Mouse (Mus musculus): Measurements from ENCODE around the gene Mid1. TPM values are rescaled to one million over a fixed set of nuclear protein-coding genes. Genes with fewer than 3 reads are reported as not detected.
"Not testable (repeated sequence)": the region's sequence is repeated elsewhere in the genome, so short reads cannot be mapped to it uniquely, and the experiment has no call there.

Gene Mid1
- polyA plus RNA-seq, 1 experiment from 2014 or later: 20.2 TPM

DNA sequence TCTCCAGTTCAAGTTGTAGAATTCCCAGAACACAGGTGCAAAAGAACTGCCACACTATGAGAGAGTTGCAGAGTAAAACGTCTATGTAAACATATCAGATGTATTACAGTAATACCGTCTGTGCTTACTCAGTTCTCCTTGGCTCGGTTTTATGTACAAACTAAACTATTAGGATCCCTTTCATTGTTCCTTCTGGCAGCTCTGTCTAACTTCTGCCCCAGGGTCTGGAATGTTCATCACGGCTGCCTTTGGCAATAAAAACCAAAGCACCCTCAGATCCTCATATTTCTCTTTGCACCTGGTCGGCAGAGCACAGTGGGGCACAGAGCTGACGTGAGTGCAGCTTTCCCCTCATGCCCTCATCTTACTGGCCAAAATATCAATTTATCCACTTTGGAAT, 290.0 kb downstream of the Mid1 start:
- H3K4me3 ChIP-seq (ENCODE audit: low read length); H3K9ac ChIP-seq (ENCODE audit: low read depth, low read length); H3K9me3 ChIP-seq (ENCODE audit: control insufficient read depth, low read length); H3K27me3 ChIP-seq (ENCODE audit: control insufficient read depth, insufficient read depth, low read length); H3K4me2 ChIP-seq (replicated peaks; ENCODE audit: low read depth, low read length); H3K4me1 ChIP-seq (ENCODE audit: control insufficient read depth, insufficient read depth, low read length); H3K27ac ChIP-seq (ENCODE audit: low read depth, low read length): not testable (repeated sequence)
- 51% methylated on average over 6 of the region's 6 CpGs for WGBS
- ATAC-seq (ENCODE audit: low FRiP score, low TSS enrichment): peak; percentile 86; the same call in 1 of the 2 replicates
- peaks cover 24% of the 10 kb centered on the region for H3K36me3 ChIP-seq (ENCODE audit: control insufficient read depth, insufficient read depth, low read length)

DNA sequence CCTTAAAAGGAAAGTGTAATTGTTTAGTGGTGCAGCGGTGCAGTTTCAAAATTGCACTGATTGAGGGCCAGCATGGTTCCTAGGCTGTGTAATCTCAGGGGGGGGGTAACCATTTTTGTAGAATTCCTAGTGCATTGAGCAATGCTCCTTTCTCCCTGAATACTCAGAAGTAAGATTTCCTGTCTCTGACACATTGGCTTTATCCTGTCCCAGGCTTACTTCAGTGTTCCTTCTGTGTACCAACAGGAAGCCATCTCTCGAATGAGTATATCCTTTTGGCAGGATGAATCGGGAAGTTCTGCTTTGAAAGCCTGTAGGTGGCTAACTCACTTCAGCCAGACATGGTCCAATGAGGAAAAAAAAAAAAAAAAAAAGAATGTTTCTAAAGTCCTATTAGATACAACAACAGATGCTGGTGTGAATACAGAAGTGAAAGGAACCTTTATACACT, 290.7 kb downstream of the Mid1 start:
- H3K9ac ChIP-seq (ENCODE audit: low read depth, low read length); H3K9me3 ChIP-seq (ENCODE audit: control insufficient read depth, low read length); ATAC-seq (ENCODE audit: low FRiP score, low TSS enrichment); H3K27ac ChIP-seq (ENCODE audit: low read depth, low read length); H3K27me3 ChIP-seq (ENCODE audit: control insufficient read depth, insufficient read depth, low read length); H3K4me3 ChIP-seq (ENCODE audit: low read length); H3K4me2 ChIP-seq (replicated peaks; ENCODE audit: low read depth, low read length); H3K4me1 ChIP-seq (ENCODE audit: control insufficient read depth, insufficient read depth, low read length): not testable (repeated sequence)
- H3K36me3 ChIP-seq (ENCODE audit: control insufficient read depth, insufficient read depth, low read length): peaks cover 25% of the 10 kb centered on the region
- WGBS: 76% methylated on average over 3 of the region's 3 CpGs

DNA sequence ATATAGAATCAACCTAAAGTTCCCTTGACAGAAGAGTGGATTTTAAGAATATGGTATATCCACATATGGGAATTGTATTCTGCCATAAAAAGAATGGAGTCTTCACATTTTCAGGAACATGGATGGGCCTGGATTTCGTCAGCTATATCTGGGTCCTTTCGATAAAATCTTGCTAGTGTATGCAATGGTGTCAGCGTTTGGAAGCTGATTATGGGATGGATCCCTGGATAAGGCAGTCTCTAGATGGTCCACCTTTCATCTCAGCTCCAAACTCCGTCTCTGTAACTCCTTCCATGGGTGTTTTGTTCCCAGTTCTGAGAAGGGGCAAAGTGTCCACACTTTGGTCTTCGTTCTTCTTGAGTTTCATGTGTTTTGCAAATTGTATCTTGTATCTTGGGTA, 291.3 kb downstream of the Mid1 start:
- not testable (repeated sequence) for H3K4me1 ChIP-seq (ENCODE audit: control insufficient read depth, insufficient read depth, low read length); H3K27me3 ChIP-seq (ENCODE audit: control insufficient read depth, insufficient read depth, low read length)

DNA sequence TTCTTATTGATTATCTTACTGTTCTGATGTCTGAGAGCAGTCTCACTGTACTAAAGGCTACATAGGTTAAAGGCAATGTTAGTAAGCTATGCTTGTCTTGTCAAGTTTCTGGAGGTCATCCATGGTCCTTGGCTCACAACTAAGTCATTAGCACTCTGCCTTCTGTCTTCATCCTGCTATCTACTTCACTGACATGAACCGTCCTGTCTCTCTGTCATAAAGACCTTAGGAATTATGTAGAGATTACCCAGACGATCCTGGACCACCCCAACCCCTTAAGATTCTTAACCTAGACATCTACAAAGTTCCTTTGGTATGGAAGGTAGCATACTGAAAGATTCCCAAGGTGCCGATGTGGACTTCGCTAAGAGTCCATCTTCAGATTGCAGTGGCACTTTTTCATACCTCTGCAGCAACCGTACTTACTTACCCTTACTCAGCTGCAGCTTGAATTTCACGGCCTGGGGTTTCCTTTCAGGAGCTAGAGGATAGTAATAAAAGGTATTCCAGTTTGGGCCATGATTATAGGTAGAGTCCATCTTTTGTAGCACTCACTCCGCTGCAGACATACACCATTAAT, 292.9 kb downstream of the Mid1 start:
- H3K27me3 ChIP-seq (ENCODE audit: control insufficient read depth, insufficient read depth, low read length); H3K27ac ChIP-seq (ENCODE audit: low read depth, low read length); H3K4me2 ChIP-seq (replicated peaks; ENCODE audit: low read depth, low read length); H3K9ac ChIP-seq (ENCODE audit: low read depth, low read length); H3K4me1 ChIP-seq (ENCODE audit: control insufficient read depth, insufficient read depth, low read length); H3K4me3 ChIP-seq (ENCODE audit: low read length); ATAC-seq (ENCODE audit: low FRiP score, low TSS enrichment): not testable (repeated sequence)
- WGBS: 86% methylated on average over 7 of the region's 7 CpGs
- Histone ChIP-seq H3K36me3 (ENCODE audit: control insufficient read depth, insufficient read depth, low read length) (peaks cover 45% of the 10 kb centered on the region), H3K9me3 (ENCODE audit: control insufficient read depth, low read length) (peaks cover 16% of the 10 kb centered on the region; the same call in 1 of the 2 replicates)

More for the DNA sequence above, 291.3 kb downstream of the Mid1 start:
- H3K36me3 ChIP-seq (ENCODE audit: control insufficient read depth, insufficient read depth, low read length): peaks cover 30% of the 10 kb centered on the region
- 83% methylated on average over 5 of the region's 5 CpGs for WGBS
- not testable (repeated sequence) for H3K4me2 ChIP-seq (replicated peaks; ENCODE audit: low read depth, low read length); H3K27ac ChIP-seq (ENCODE audit: low read depth, low read length); H3K4me3 ChIP-seq (ENCODE audit: low read length); ATAC-seq (ENCODE audit: low FRiP score, low TSS enrichment); H3K9me3 ChIP-seq (ENCODE audit: control insufficient read depth, low read length); H3K9ac ChIP-seq (ENCODE audit: low read depth, low read length)

DNA sequence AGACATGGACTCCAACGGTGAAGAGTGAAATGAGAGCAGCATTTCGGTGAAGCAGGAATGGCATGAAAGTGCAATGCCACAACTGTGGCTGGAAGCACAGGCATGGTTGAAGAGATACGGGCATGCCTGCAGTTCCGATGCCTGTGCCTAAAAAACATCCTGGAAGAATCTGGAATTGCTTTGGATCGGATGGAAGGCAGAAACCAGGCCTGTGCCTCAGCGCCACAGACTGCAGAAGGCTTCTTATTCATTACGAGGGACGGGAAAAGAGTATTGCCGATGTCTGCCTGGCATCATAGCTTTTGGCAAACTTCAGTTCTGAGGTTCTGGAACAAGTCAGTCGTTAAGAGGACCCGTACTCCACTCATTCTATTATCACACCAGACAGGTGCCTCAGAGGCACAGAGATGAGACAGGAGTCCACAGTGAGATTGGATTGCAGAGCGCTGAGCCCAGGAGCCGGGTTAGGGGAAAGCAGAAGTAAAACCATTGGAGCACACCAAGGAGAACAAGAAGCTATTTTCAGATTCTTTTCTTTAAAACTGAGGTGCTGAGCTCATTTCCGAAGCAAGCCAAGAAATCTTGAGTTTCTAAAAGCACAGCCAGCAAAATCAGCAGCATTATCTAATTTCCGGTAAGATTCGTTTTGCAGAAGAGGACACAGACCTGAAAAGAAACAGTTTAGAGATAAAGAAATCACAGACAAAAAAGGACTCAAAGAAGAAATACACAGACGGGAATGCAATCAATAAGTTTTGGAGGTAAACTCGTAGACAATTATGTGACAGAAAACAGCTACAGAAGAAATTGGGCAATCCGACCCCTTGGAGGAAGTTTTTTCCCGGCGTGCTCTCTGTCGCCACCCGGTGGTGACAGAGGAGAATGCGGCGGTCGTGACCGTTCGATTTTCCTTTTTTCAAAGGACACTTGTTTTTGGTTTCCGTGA, 293.7 kb downstream of the Mid1 start:
- not testable (repeated sequence) for H3K4me3 ChIP-seq (ENCODE audit: low read length); ATAC-seq (ENCODE audit: low FRiP score, low TSS enrichment); H3K9ac ChIP-seq (ENCODE audit: low read depth, low read length); H3K4me1 ChIP-seq (ENCODE audit: control insufficient read depth, insufficient read depth, low read length); H3K4me2 ChIP-seq (replicated peaks; ENCODE audit: low read depth, low read length); H3K27ac ChIP-seq (ENCODE audit: low read depth, low read length); H3K27me3 ChIP-seq (ENCODE audit: control insufficient read depth, insufficient read depth, low read length)
- Histone ChIP-seq H3K9me3 (ENCODE audit: control insufficient read depth, low read length) (peaks cover 23% of the 10 kb centered on the region; the same call in 1 of the 2 replicates), H3K36me3 (ENCODE audit: control insufficient read depth, insufficient read depth, low read length) (peaks cover 52% of the 10 kb centered on the region)
- WGBS: 64% methylated on average over 29 of the region's 29 CpGs

DNA sequence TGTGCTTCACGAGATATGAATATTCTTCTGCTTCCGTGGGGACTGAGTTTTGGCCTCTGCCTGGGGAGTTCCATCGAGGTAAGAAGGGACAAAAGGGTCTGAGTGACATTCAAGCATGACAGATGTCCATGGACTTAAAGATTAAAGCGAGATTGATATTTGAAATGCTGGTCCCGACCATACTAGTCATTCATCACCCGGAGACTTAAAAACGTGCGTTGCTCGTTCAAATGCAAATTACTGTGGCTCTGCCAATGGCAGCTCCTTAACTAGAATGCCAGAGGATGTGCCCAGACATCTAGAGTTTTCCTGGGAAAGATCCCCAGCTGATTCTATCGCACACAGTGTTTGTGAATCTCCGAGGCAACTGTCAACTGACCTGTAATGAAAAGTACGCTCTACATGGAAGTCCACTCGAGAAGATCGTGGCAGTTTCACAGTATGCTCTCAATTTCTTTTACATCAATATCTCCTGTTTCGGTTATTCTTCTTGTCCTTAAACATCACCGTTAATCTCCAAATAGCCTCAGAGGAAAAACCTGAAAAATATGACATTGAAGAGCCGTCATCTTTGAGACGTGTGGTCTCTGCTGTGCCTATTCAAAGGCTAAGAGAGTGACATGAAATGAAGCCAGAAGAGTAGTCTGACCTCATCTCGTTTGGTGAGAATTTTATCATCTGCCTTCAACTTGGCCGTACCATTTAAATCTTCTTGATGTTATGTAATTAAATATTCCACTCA, 294.6 kb downstream of the Mid1 start:
- not testable (repeated sequence) for H3K4me2 ChIP-seq (replicated peaks; ENCODE audit: low read depth, low read length); ATAC-seq (ENCODE audit: low FRiP score, low TSS enrichment); H3K4me3 ChIP-seq (ENCODE audit: low read length); H3K27me3 ChIP-seq (ENCODE audit: control insufficient read depth, insufficient read depth, low read length); H3K9ac ChIP-seq (ENCODE audit: low read depth, low read length); H3K27ac ChIP-seq (ENCODE audit: low read depth, low read length); H3K4me1 ChIP-seq (ENCODE audit: control insufficient read depth, insufficient read depth, low read length)
- peaks cover 59% of the 10 kb centered on the region for H3K36me3 ChIP-seq (ENCODE audit: control insufficient read depth, insufficient read depth, low read length)
- peaks cover 26% of the 10 kb centered on the region for H3K9me3 ChIP-seq (ENCODE audit: control insufficient read depth, low read length)
- WGBS: 80% methylated on average over 20 of the region's 20 CpGs

DNA sequence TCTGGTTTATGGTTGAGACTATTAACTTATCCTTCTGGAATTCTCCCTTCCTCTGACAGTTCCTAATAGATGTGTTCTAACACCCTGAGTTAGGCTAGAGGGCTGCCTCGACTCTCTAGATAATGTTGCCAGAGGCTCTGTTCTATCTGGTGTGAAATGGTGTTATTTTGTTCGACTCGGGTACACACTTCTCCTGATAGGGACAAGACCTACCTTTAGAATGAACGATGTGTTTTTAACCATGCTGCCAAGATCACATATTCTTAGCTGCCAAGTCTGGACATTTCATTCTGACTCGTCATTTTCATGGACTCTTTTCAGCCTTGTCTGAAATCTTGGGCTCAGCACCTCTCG, 295.2 kb downstream of the Mid1 start:
- not testable (repeated sequence) for ATAC-seq (ENCODE audit: low FRiP score, low TSS enrichment); H3K4me3 ChIP-seq (ENCODE audit: low read length)

DNA sequence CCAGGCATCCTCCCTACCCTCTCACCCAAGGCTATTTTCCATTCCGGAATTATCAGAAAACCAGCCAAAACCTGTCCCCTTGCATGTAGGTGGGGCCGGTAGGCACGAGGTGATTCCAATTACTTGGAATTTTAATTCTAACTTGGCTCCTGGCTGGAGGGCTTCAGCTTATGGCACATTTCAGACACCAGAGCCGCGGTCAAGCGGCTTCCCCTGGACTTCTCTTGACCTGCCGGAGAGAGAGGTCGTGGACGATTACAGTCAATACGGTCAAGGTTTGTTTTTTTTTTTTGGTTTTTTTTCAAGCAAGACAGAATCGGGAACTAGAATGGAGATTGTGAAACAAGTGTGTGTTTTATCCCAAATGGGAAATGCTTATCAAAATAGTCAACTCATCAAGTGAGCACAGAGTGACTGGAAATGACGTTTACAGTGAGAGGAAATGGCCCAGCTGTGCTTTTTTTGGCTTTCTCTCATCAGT, 295.9 kb downstream of the Mid1 start:
- Histone ChIP-seq H3K4me2 (replicated peaks; ENCODE audit: low read depth, low read length) (no peak overlapping the region), H3K27ac (ENCODE audit: low read depth, low read length) (no peak overlapping the region)
- 72% methylated on average over 12 of the region's 12 CpGs for WGBS

More for the DNA sequence above, 295.2 kb downstream of the Mid1 start:
- not testable (repeated sequence) for H3K4me1 ChIP-seq (ENCODE audit: control insufficient read depth, insufficient read depth, low read length); H3K9ac ChIP-seq (ENCODE audit: low read depth, low read length); H3K27ac ChIP-seq (ENCODE audit: low read depth, low read length); H3K4me2 ChIP-seq (replicated peaks; ENCODE audit: low read depth, low read length); H3K27me3 ChIP-seq (ENCODE audit: control insufficient read depth, insufficient read depth, low read length)
- H3K36me3 ChIP-seq (ENCODE audit: control insufficient read depth, insufficient read depth, low read length): peaks cover 62% of the 10 kb centered on the region
- 85% methylated on average over 6 of the region's 6 CpGs for WGBS
- peaks cover 31% of the 10 kb centered on the region for H3K9me3 ChIP-seq (ENCODE audit: control insufficient read depth, low read length)

More for the DNA sequence above, 295.9 kb downstream of the Mid1 start:
- H3K27me3 ChIP-seq (ENCODE audit: control insufficient read depth, insufficient read depth, low read length): no peaks in the 10 kb centered on the region
- H3K36me3 ChIP-seq (ENCODE audit: control insufficient read depth, insufficient read depth, low read length): peaks cover 67% of the 10 kb centered on the region
- ATAC-seq (ENCODE audit: low FRiP score, low TSS enrichment): no peak
- no peak overlapping the region for H3K9ac ChIP-seq (ENCODE audit: low read depth, low read length)
- peaks cover 35% of the 10 kb centered on the region for H3K9me3 ChIP-seq (ENCODE audit: control insufficient read depth, low read length)
- no peak overlapping the region for H3K4me3 ChIP-seq (ENCODE audit: low read length)
- H3K4me1 ChIP-seq (ENCODE audit: control insufficient read depth, insufficient read depth, low read length): no peaks in the 10 kb centered on the region
